Mouse (Mus musculus) neutrophil, adult 83 days (primary cell): ENCODE measurements around the gene Tmem132a. TPM values are rescaled to one million over a fixed set of nuclear protein-coding genes. Genes with fewer than 3 reads are reported as not detected.

Source experiments
- total RNA-seq, 2 experiments: library from RNA; stranded (reverse); gene quantifications; one replicate each; pipeline ENCODE4 v1.2.4; 2023

Gene Tmem132a
- under 1 TPM; 0.31 to 0.81 TPM for total RNA-seq

GRCm38 (mm10) chr19:10869886-10870527 lies at the start of gene Tmem132a:
Gene Tmem132a, minus strand, starts transcription at chr19:10869940.

GRCm38 (mm10) chr19:10895016-10895528 lies 25.3 kb upstream of the Tmem132a start, which contains the start of gene Prpf19:
Gene Prpf19, plus strand, starts transcription at chr19:10895231.

GRCm38 (mm10) chr19:10881426-10882154 lies 11.8 kb upstream of the Tmem132a start, which contains the start of gene Tmem109:
Gene Tmem109, minus strand, starts transcription at chr19:10882001.

GRCm38 (mm10) chr19:10839010-10839892 lies 30.5 kb downstream of the Tmem132a start, which contains the start of gene Slc15a3:
Gene Slc15a3, plus strand, starts transcription at chr19:10839727.

GRCm38 (mm10) chr19:10829436-10830175 lies 40.1 kb downstream of the Tmem132a start, which contains the start of gene Cd6:
Gene Cd6, minus strand, starts transcription at chr19:10830058.

Other genes with a start within 250 kb of the Tmem132a start
- gene Vwce, start 235.7 kb downstream of the Tmem132a start, total RNA-seq = 1 to 10 TPM in 1 of 2 experiments, under 1 TPM in 1; 0.46 to 1.2 TPM
- gene Pga5, start 191.9 kb downstream of the Tmem132a start, total RNA-seq = not detected
- gene Vps37c, start 181.2 kb downstream of the Tmem132a start, total RNA-seq = 10 to 100 TPM; 44.6 to 48.3 TPM
- gene Cd5, start 130.9 kb downstream of the Tmem132a start, total RNA-seq = under 1 TPM in 1 of 2 experiments, not detected in 1; 0.22 TPM
- 1 to 10 TPM in 1 of 2 experiments, under 1 TPM in 1; 0.99 to 2.1 TPM for gene Cd6, start 39.9 kb downstream of the Tmem132a start, total RNA-seq
- gene Slc15a3, start 30.2 kb downstream of the Tmem132a start, total RNA-seq = 100 to 1,000 TPM; 131 to 142 TPM
- 10 to 100 TPM; 27.1 to 32.1 TPM for gene Tmem109, start 12.1 kb upstream of the Tmem132a start, total RNA-seq
- gene Prpf19, start 25.3 kb upstream of the Tmem132a start, total RNA-seq = 10 to 100 TPM; 56.9 to 59.5 TPM
- not detected for gene Zp1, start 50.7 kb upstream of the Tmem132a start, total RNA-seq
- gene Ptgdr2, start 67.2 kb upstream of the Tmem132a start, total RNA-seq = not detected
- gene Ccdc86, start 79.3 kb upstream of the Tmem132a start, total RNA-seq = 10 to 100 TPM; 10.7 to 11.5 TPM
- gene Ms4a10, start 104.7 kb upstream of the Tmem132a start, total RNA-seq = not detected
- not detected for gene Ms4a15, start 123.3 kb upstream of the Tmem132a start, total RNA-seq
- gene Ms4a18, start 148.1 kb upstream of the Tmem132a start, total RNA-seq = not detected
- gene Ms4a8a, start 211.2 kb upstream of the Tmem132a start, total RNA-seq = 10 to 100 TPM; 41.2 to 41.4 TPM